Mouse (Mus musculus): ENCODE data around the gene Wdr47. TPM values are rescaled to one million over a fixed set of nuclear protein-coding genes. Genes with fewer than 3 reads are reported as not detected.

Gene Wdr47
- total and polyA plus RNA-seq, 3 experiments = 3.7 to 14.6 (median 10.0) TPM

Small RNA genes within 50 kb of the gene (microRNA-seq; reads per million reads assigned to microRNA genes)
- gene Gm22860 = 0 reads per million in 2 experiments

Other genes starting within 250 kb of the Wdr47 start
- gene Mybphl, start 226.4 kb upstream of the Wdr47 start, total RNA-seq (2021) = not detected
- not detected in 2 replicates for gene Mybphl, start 226.4 kb upstream of the Wdr47 start, polyA plus RNA-seq (2012; rRNA removed)
- gene Psrc1, start 207.4 kb upstream of the Wdr47 start, total RNA-seq (2021) = 1 to 10 TPM in 1 of 2 experiments, under 1 TPM in 1; 0.66 to 1.3 TPM
- 2.6 and 4.0 TPM in 2 replicates for gene Psrc1, start 207.4 kb upstream of the Wdr47 start, polyA plus RNA-seq (2012; rRNA removed)
- gene Celsr2, start 175.7 kb upstream of the Wdr47 start, total RNA-seq (2021) = 1 to 10 TPM; 6.1 to 8.3 TPM
- gene Celsr2, start 175.7 kb upstream of the Wdr47 start, polyA plus RNA-seq (2012; rRNA removed) = 9.9 and 17.1 TPM in 2 replicates
- 100 to 1,000 TPM; 198 to 212 TPM for gene Sars, start 146.1 kb upstream of the Wdr47 start, total RNA-seq (2021)
- gene Sars, start 146.1 kb upstream of the Wdr47 start, polyA plus RNA-seq (2012; rRNA removed) = 23.8 and 32.6 TPM in 2 replicates
- gene 1700013F07Rik, start 57.1 kb upstream of the Wdr47 start, total RNA-seq (2021) = not detected
- gene 1700013F07Rik, start 57.1 kb upstream of the Wdr47 start, polyA plus RNA-seq (2012; rRNA removed) = not detected in 2 replicates
- 1 to 10 TPM; 2.4 to 6.5 TPM for gene 5330417C22Rik, start 54.7 kb upstream of the Wdr47 start, total RNA-seq (2021)
- gene 5330417C22Rik, start 54.7 kb upstream of the Wdr47 start, polyA plus RNA-seq (2012; rRNA removed) = 2.4 and 2.5 TPM in 2 replicates
- gene Tmem167b, start 28.8 kb upstream of the Wdr47 start, total RNA-seq (2021) = 10 to 100 TPM; 51.1 to 60.5 TPM
- gene Tmem167b, start 28.8 kb upstream of the Wdr47 start, polyA plus RNA-seq (2012; rRNA removed) = 2.5 and 3.3 TPM in 2 replicates
- 10 to 100 TPM; 28.7 to 30.3 TPM for gene Taf13, start 19.6 kb upstream of the Wdr47 start, total RNA-seq (2021)
- 0.78 and 0.98 TPM in 2 replicates for gene Taf13, start 19.6 kb upstream of the Wdr47 start, polyA plus RNA-seq (2012; rRNA removed)
- gene Clcc1, start 62.6 kb downstream of the Wdr47 start, total RNA-seq (2021) = 10 to 100 TPM; 27.7 to 41.0 TPM
- gene Clcc1, start 62.6 kb downstream of the Wdr47 start, polyA plus RNA-seq (2012; rRNA removed) = 10.4 and 13.9 TPM in 2 replicates
- gene Gpsm2, start 131.0 kb downstream of the Wdr47 start, total RNA-seq (2021) = 1 to 10 TPM; 1.7 to 2.9 TPM
- gene Gpsm2, start 131.0 kb downstream of the Wdr47 start, polyA plus RNA-seq (2012; rRNA removed) = 0.58 and 1.0 TPM in 2 replicates
- not detected for gene Aknad1, start 148.4 kb downstream of the Wdr47 start, total RNA-seq (2021)
- not detected in 2 replicates for gene Aknad1, start 148.4 kb downstream of the Wdr47 start, polyA plus RNA-seq (2012; rRNA removed)
- gene Stxbp3, start 249.2 kb downstream of the Wdr47 start, total RNA-seq (2021) = 10 to 100 TPM; 43.1 to 60.1 TPM
- gene Stxbp3, start 249.2 kb downstream of the Wdr47 start, polyA plus RNA-seq (2012; rRNA removed) = 1.9 and 2.8 TPM in 2 replicates